Mouse (Mus musculus) cerebellum, adult 8-10 months (tissue): Measurements from ENCODE around the gene Nkapl.

Experiments used
- DNase-seq: peaks from one replicate; pipeline ENCODE4 v3.0.0; 2022

The Nkapl gene

DNA sequence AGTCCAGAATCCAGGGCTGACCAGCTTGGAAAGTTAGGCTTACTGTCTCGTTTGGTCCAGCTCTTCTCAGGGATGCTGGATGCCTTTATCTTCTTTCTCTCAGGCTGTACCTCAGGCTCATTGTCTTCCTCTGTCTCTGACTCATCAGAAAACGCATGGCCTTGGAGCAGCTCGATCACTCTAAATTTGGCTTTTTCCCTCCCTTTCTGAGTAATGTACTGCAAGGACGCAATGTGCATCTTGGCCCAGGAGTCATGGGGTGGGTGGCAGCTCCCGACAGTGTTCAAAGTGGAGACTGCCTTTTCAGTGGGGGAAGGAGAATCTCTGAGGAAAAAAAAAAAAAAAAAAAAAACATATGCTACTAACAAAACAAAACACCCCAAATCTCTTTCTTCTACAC lies 45.0 kb downstream of the Nkapl start:
- no peak for DNase-seq

DNA sequence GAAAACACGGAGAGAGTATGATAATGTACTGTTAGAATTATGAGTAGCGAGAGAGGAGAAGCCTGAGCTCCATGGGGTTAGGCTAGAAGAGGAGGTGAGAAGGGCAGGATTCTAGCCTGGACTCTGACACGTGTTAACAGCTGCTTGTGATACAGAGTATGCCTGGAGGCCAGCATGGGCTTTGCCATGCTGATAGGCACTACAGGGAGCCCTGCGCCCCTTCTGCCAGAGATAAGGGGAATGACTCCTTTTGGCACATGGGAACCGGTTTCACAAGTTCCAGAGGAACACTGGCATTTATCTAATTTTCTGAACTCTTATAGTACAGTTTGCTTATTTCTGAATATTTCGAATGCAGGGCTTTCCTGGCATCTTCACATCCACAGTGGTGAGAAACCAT lies 49.4 kb downstream of the Nkapl start:
- DNase-seq = no peak

DNA sequence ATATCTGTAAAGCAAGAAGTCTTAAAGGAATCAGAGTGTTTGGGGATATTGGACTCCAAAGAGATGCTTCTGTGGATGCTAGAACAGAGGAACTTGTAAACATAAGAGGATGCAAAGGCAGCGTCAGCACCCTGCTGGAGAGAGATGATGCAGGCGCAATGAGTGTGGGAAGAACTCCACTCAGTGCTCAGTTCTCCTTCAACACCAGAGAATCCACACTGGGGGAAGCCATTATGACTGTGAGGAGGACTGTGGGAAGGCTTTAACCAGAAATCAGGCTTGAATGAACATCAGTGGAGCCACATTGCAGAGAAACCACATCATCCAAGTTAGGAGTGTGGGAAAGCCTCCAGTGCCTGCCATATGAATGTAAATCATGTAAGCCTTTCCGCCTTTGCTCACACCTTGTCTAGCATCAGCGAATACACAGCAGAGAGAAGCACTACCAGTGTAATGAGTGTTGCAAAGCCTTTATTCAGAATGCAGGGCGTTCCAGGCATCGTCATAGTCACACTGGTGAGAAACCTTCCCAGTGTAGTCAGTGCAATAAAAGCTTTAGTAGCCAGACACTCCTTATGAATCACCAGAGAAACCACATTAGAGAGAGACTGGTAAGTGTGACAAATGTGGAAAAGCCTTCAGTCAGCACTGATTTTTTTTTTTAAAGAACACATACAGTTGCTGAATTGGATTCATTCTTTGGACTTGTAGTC lies 50.9 kb downstream of the Nkapl start:
- no peak for DNase-seq
